Mouse (Mus musculus): ENCODE measurements around the gene Lin28b. TPM values are rescaled to one million over a fixed set of nuclear protein-coding genes. Genes with fewer than 3 reads are reported as not detected.

Gene Lin28b
- polyA plus RNA-seq (2011; ENCODE audit: insufficient read depth, insufficient read length, low read depth, missing spikeins): 24.1 and 26.8 TPM in 2 replicates

- H3K9ac ChIP-seq (ENCODE audit: low read depth, poor library complexity, severe bottlenecking): peak within 1 kb of the TSS; percentile 89
- H3K4me3 ChIP-seq (ENCODE audit: low read depth, low read length): peak within 1 kb of the TSS; percentile 81
- TF ChIP-seq CTCF (IDR thresholded peaks at IDR 0.05; ENCODE audit: low read depth, low read length) (no peak), POLR2A (IDR thresholded peaks at IDR 0.05; ENCODE audit: insufficient read depth, low read length) (no peak), EP300 (IDR thresholded peaks at IDR 0.05; ENCODE audit: insufficient read depth, low read depth, low read length) (no peak)
- peaks cover 1% of the 10 kb centered on the region; the same call in 1 of the 2 replicates for H3K27me3 ChIP-seq (ENCODE audit: control insufficient read depth, insufficient read depth, low read length, poor library complexity, severe bottlenecking)
- no peak within 1 kb of the TSS for H3K27ac ChIP-seq (ENCODE audit: insufficient read depth, low read length)
- no peaks in the 10 kb centered on the region for H3K4me1 ChIP-seq (ENCODE audit: control insufficient read depth, insufficient read depth, low read length)
- H3K36me3 ChIP-seq (ENCODE audit: control insufficient read depth, insufficient read depth, low read length, poor library complexity, severe bottlenecking): no peaks in the 10 kb centered on the region
- H3K9me3 ChIP-seq (replicated peaks; ENCODE audit: control insufficient read depth, insufficient read depth, low read length, poor library complexity, severe bottlenecking): no peaks in the 10 kb centered on the region
Observed at GRCm38 (mm10) chr10:45485761-45486602, at the start of gene Lin28b. Gene Lin28b, minus strand, starts transcription at chr10:45486395.

- Histone ChIP-seq H3K4me1 (ENCODE audit: control insufficient read depth, insufficient read depth, low read length) (no peaks in the 10 kb centered on the region), H3K9ac (ENCODE audit: low read depth, poor library complexity, severe bottlenecking) (no peak overlapping the region), H3K4me3 (ENCODE audit: low read depth, low read length) (no peak overlapping the region), H3K36me3 (ENCODE audit: control insufficient read depth, insufficient read depth, low read length, poor library complexity, severe bottlenecking) (no peaks in the 10 kb centered on the region), H3K9me3 (replicated peaks; ENCODE audit: control insufficient read depth, insufficient read depth, low read length, poor library complexity, severe bottlenecking) (no peaks in the 10 kb centered on the region), H3K27ac (ENCODE audit: insufficient read depth, low read length) (no peak overlapping the region), H3K27me3 (ENCODE audit: control insufficient read depth, insufficient read depth, low read length, poor library complexity, severe bottlenecking) (no peaks in the 10 kb centered on the region)
- TF ChIP-seq CTCF (IDR thresholded peaks at IDR 0.05; ENCODE audit: low read depth, low read length) (no peak), EP300 (IDR thresholded peaks at IDR 0.05; ENCODE audit: insufficient read depth, low read depth, low read length) (no peak)
Observed at GRCm38 (mm10) chr10:45511764-45512163, 25.6 kb upstream of the Lin28b start.

- TF ChIP-seq POLR2A (IDR thresholded peaks at IDR 0.05; ENCODE audit: insufficient read depth, low read length) (no peak), EP300 (IDR thresholded peaks at IDR 0.05; ENCODE audit: insufficient read depth, low read depth, low read length) (no peak), CTCF (IDR thresholded peaks at IDR 0.05; ENCODE audit: low read depth, low read length) (no peak)
- H3K9ac ChIP-seq (ENCODE audit: low read depth, poor library complexity, severe bottlenecking): no peak overlapping the region
- no peak overlapping the region for H3K27ac ChIP-seq (ENCODE audit: insufficient read depth, low read length)
- no peak overlapping the region for H3K4me3 ChIP-seq (ENCODE audit: low read depth, low read length)
- no peaks in the 10 kb centered on the region for H3K9me3 ChIP-seq (replicated peaks; ENCODE audit: control insufficient read depth, insufficient read depth, low read length, poor library complexity, severe bottlenecking)
- no peaks in the 10 kb centered on the region for H3K27me3 ChIP-seq (ENCODE audit: control insufficient read depth, insufficient read depth, low read length, poor library complexity, severe bottlenecking)
- no peaks in the 10 kb centered on the region for H3K4me1 ChIP-seq (ENCODE audit: control insufficient read depth, insufficient read depth, low read length)
- no peaks in the 10 kb centered on the region for H3K36me3 ChIP-seq (ENCODE audit: control insufficient read depth, insufficient read depth, low read length, poor library complexity, severe bottlenecking)
Observed at GRCm38 (mm10) chr10:45510662-45511061, 24.5 kb upstream of the Lin28b start.

- no peaks in the 10 kb centered on the region for H3K4me1 ChIP-seq (ENCODE audit: control insufficient read depth, insufficient read depth, low read length)
- TF ChIP-seq EP300 (IDR thresholded peaks at IDR 0.05; ENCODE audit: insufficient read depth, low read depth, low read length) (no peak), POLR2A (IDR thresholded peaks at IDR 0.05; ENCODE audit: insufficient read depth, low read length) (no peak), CTCF (IDR thresholded peaks at IDR 0.05; ENCODE audit: low read depth, low read length) (no peak)
- H3K9me3 ChIP-seq (replicated peaks; ENCODE audit: control insufficient read depth, insufficient read depth, low read length, poor library complexity, severe bottlenecking): no peaks in the 10 kb centered on the region
- H3K4me3 ChIP-seq (ENCODE audit: low read depth, low read length): no peak overlapping the region
- no peak overlapping the region for H3K9ac ChIP-seq (ENCODE audit: low read depth, poor library complexity, severe bottlenecking)
- H3K27ac ChIP-seq (ENCODE audit: insufficient read depth, low read length): no peak overlapping the region
- H3K36me3 ChIP-seq (ENCODE audit: control insufficient read depth, insufficient read depth, low read length, poor library complexity, severe bottlenecking): no peaks in the 10 kb centered on the region
- no peaks in the 10 kb centered on the region for H3K27me3 ChIP-seq (ENCODE audit: control insufficient read depth, insufficient read depth, low read length, poor library complexity, severe bottlenecking)
Observed at GRCm38 (mm10) chr10:45500259-45500658, 14.1 kb upstream of the Lin28b start.

- no peak overlapping the region for H3K27ac ChIP-seq (ENCODE audit: insufficient read depth, low read length)
- no peak for TF ChIP-seq EP300 (IDR thresholded peaks at IDR 0.05; ENCODE audit: insufficient read depth, low read depth, low read length)
- no peak for TF ChIP-seq CTCF (IDR thresholded peaks at IDR 0.05; ENCODE audit: low read depth, low read length)
- no peak for TF ChIP-seq POLR2A (IDR thresholded peaks at IDR 0.05; ENCODE audit: insufficient read depth, low read length)
Observed at GRCm38 (mm10) chr10:45486603-45486946, 380 bp upstream of the Lin28b start.

GRCm38 (mm10) chr10:45485226-45485760, 902 bp downstream of the Lin28b start:
- peak overlapping the region; percentile 81 for H3K4me3 ChIP-seq (ENCODE audit: low read depth, low read length)
- no peaks in the 10 kb centered on the region for H3K36me3 ChIP-seq (ENCODE audit: control insufficient read depth, insufficient read depth, low read length, poor library complexity, severe bottlenecking)
- peak overlapping the region; percentile 89 for H3K9ac ChIP-seq (ENCODE audit: low read depth, poor library complexity, severe bottlenecking)
- H3K27ac ChIP-seq (ENCODE audit: insufficient read depth, low read length): no peak overlapping the region
- H3K4me1 ChIP-seq (ENCODE audit: control insufficient read depth, insufficient read depth, low read length): no peaks in the 10 kb centered on the region
- H3K9me3 ChIP-seq (replicated peaks; ENCODE audit: control insufficient read depth, insufficient read depth, low read length, poor library complexity, severe bottlenecking): no peaks in the 10 kb centered on the region
- H3K27me3 ChIP-seq (ENCODE audit: control insufficient read depth, insufficient read depth, low read length, poor library complexity, severe bottlenecking): peaks cover 1% of the 10 kb centered on the region; the same call in 1 of the 2 replicates
- TF ChIP-seq POLR2A (IDR thresholded peaks at IDR 0.05; ENCODE audit: insufficient read depth, low read length) (no peak), CTCF (IDR thresholded peaks at IDR 0.05; ENCODE audit: low read depth, low read length) (no peak)

More at GRCm38 (mm10) chr10:45486603-45486946, 380 bp upstream of the Lin28b start:
- Histone ChIP-seq H3K9ac (ENCODE audit: low read depth, poor library complexity, severe bottlenecking) (peak overlapping the region; percentile 89), H3K27me3 (ENCODE audit: control insufficient read depth, insufficient read depth, low read length, poor library complexity, severe bottlenecking) (peaks cover 1% of the 10 kb centered on the region; the same call in 1 of the 2 replicates), H3K36me3 (ENCODE audit: control insufficient read depth, insufficient read depth, low read length, poor library complexity, severe bottlenecking) (no peaks in the 10 kb centered on the region), H3K4me3 (ENCODE audit: low read depth, low read length) (peak overlapping the region; percentile 79), H3K4me1 (ENCODE audit: control insufficient read depth, insufficient read depth, low read length) (no peaks in the 10 kb centered on the region), H3K9me3 (replicated peaks; ENCODE audit: control insufficient read depth, insufficient read depth, low read length, poor library complexity, severe bottlenecking) (no peaks in the 10 kb centered on the region)

Data from ES-Bruce4 (cell line).